Mouse (Mus musculus): ENCODE results near the gene Fam171a1. TPM values are rescaled to one million over a fixed set of nuclear protein-coding genes. Genes with fewer than 3 reads are reported as not detected.

The Fam171a1 gene
- total and polyA plus RNA-seq, 2 experiments from 2014 or later, result 32.1 to 53.5 TPM

DNA sequence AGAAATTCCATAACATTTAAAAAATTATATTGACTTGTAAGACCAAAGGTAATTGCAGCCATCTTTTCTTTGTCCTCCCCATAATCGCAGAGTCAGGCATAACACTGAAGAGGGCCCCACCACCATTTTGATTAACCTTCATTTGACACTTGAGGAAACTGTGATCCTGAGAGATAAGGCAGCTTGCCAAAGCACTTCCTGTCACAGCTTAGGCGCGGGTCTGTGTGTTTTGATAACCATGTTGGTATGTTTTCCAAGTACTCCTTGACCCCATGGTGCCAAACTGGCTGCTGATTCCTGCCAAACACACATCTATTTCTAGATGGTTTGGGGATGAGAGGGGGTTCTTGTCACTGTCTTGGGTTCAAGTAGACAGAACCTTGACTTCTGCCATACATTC is 11.7 kb upstream of the Fam171a1 start:
- no peaks in the 10 kb centered on the region for H3K4me1 ChIP-seq (ENCODE audit: insufficient read depth)
- ATAC-seq (no peak), DNase-seq (no peak)
- no peak overlapping the region for H3K9ac ChIP-seq
- no peaks in the 10 kb centered on the region for H3K36me3 ChIP-seq (ENCODE audit: insufficient read depth)
- H3K27me3 ChIP-seq (ENCODE audit: insufficient read depth, low read length), result no peaks in the 10 kb centered on the region
- no peak overlapping the region for H3K4me2 ChIP-seq (ENCODE audit: low read depth)
- no peaks in the 10 kb centered on the region for H3K9me3 ChIP-seq (ENCODE audit: low read length)
- 84% methylated on average over 3 of the region's 3 CpGs for WGBS
- no peak overlapping the region for H3K27ac ChIP-seq (ENCODE audit: low read depth, low read length)
- no peak for TF ChIP-seq CTCF (IDR thresholded peaks at IDR 0.05; ENCODE audit: low read depth)
- H3K4me3 ChIP-seq (ENCODE audit: low read depth, low read length), result no peak overlapping the region

DNA sequence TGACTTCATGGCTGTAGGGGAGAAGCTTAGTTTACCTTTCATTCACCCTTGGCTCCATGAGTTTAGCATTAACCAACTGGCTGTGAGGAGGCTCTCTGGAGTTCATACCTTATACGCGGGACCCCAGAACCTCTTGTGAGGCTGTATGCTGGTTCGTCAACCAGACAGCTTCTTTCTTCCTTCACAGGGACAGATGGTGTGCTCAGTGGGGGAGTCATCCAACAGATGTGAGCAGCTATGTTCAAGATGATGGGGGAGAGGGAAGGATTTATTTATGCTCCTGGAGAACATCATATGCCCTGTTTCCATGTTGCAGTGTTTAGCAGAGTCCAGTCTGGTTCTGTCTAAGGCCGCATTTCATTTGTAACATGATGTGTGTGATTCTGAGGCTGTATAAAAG is 6.6 kb upstream of the Fam171a1 start:
- H3K4me3 ChIP-seq (ENCODE audit: low read depth, low read length), result no peak overlapping the region
- H3K4me2 ChIP-seq (ENCODE audit: low read depth), result no peak overlapping the region
- H3K36me3 ChIP-seq (ENCODE audit: insufficient read depth), result no peaks in the 10 kb centered on the region
- H3K27me3 ChIP-seq (ENCODE audit: insufficient read depth, low read length), result no peaks in the 10 kb centered on the region
- H3K4me1 ChIP-seq (ENCODE audit: insufficient read depth), result no peaks in the 10 kb centered on the region
- 80% methylated on average over 4 of the region's 4 CpGs for WGBS
- no peak for ATAC-seq
- TF ChIP-seq CTCF (IDR thresholded peaks at IDR 0.05; ENCODE audit: low read depth), result no peak
- no peak for DNase-seq
- no peak overlapping the region for H3K9ac ChIP-seq
- H3K27ac ChIP-seq (ENCODE audit: low read depth, low read length), result no peak overlapping the region
- no peaks in the 10 kb centered on the region for H3K9me3 ChIP-seq (ENCODE audit: low read length)

DNA sequence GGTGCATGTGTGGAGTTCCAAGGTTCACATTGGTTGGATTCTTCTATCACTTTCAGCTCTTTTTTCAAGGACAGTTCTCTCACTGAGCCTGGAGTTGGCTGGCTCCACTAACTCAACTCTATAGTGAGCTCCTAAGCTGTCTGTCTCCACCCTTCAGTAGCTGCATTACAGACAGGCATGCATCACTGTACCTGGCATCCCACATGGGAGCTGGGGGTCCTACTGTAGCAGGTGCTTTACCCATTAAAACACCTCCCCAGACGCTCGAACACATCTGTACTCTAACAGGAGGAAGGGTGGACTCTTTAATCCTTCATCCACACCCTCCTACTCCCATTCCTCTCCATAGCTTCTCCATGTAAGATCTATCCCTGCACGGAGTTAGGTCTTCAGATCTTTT is 5.6 kb upstream of the Fam171a1 start:
- Histone ChIP-seq H3K9ac (no peak overlapping the region), H3K4me1 (ENCODE audit: insufficient read depth) (no peaks in the 10 kb centered on the region), H3K27me3 (ENCODE audit: insufficient read depth, low read length) (no peaks in the 10 kb centered on the region), H3K36me3 (ENCODE audit: insufficient read depth) (no peaks in the 10 kb centered on the region), H3K4me3 (ENCODE audit: low read depth, low read length) (no peak overlapping the region), H3K27ac (ENCODE audit: low read depth, low read length) (no peak overlapping the region), H3K9me3 (ENCODE audit: low read length) (no peaks in the 10 kb centered on the region), H3K4me2 (ENCODE audit: low read depth) (no peak overlapping the region)
- WGBS, result 93% methylated on average over 3 of the region's 3 CpGs
- no peak for ATAC-seq
- DNase-seq, result no peak
- no peak for TF ChIP-seq CTCF (IDR thresholded peaks at IDR 0.05; ENCODE audit: low read depth)

DNA sequence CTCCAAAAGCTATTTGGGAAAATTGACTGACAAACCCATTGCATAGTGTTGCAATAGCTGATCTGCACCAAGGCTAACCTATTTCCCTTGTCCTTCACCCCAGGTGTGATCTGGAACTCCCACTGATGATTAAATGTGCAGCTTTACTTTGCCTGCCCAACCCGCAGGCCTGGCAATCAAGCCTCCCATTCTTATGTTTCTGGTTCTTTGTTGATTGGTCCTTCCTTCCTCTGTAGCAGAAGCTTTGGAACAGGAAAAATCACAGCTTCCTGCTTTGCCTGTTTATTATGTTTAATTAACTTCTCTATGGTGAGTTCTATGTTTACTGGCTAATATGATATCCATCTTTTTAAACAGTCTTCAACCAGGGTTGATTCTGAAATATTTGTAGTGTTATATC is 5.2 kb upstream of the Fam171a1 start:
- Histone ChIP-seq H3K4me3 (ENCODE audit: low read depth, low read length) (no peak overlapping the region), H3K4me2 (ENCODE audit: low read depth) (no peak overlapping the region), H3K27me3 (ENCODE audit: insufficient read depth, low read length) (no peaks in the 10 kb centered on the region), H3K36me3 (ENCODE audit: insufficient read depth) (no peaks in the 10 kb centered on the region), H3K27ac (ENCODE audit: low read depth, low read length) (no peak overlapping the region), H3K9me3 (ENCODE audit: low read length) (no peaks in the 10 kb centered on the region), H3K9ac (no peak overlapping the region), H3K4me1 (ENCODE audit: insufficient read depth) (no peaks in the 10 kb centered on the region)
- 88% methylated on average over 1 of the region's 1 CpGs for WGBS
- DNase-seq (no peak), ATAC-seq (no peak)
- no peak for TF ChIP-seq CTCF (IDR thresholded peaks at IDR 0.05; ENCODE audit: low read depth)

DNA sequence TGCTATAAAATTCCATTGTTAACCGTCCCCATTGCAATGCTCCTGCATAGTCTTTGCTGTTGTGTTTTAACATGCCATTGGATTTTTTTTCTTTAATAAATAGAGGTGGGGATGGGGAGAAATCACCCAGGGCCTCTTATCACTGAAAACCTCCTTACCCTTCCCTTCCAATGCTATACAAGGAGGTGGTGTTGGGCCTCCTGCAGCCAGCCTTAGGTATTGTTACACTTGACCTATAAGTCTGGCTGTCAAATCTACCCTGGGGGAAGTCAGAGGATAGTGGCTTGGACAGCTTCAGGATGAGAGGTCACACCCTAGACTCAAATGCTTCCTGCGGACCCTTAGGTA is 3.8 kb downstream of the Fam171a1 start:
- peak overlapping the region; percentile 90 for H3K27ac ChIP-seq (ENCODE audit: low read depth, low read length)
- ATAC-seq, result peak; percentile 55; the same call in 1 of the 2 replicates
- H3K9ac ChIP-seq, result peak overlapping the region; percentile 90
- 38% methylated on average over 2 of the region's 2 CpGs for WGBS
- no peak for TF ChIP-seq CTCF (IDR thresholded peaks at IDR 0.05; ENCODE audit: low read depth)
- no peak for DNase-seq
- H3K36me3 ChIP-seq (ENCODE audit: insufficient read depth), result no peaks in the 10 kb centered on the region
- peak overlapping the region; percentile 89 for H3K4me3 ChIP-seq (ENCODE audit: low read depth, low read length)
- no peaks in the 10 kb centered on the region for H3K27me3 ChIP-seq (ENCODE audit: insufficient read depth, low read length)
- peaks cover 7% of the 10 kb centered on the region for H3K4me1 ChIP-seq (ENCODE audit: insufficient read depth)
- peak overlapping the region; percentile 64 for H3K4me2 ChIP-seq (ENCODE audit: low read depth)
- H3K9me3 ChIP-seq (ENCODE audit: low read length), result no peaks in the 10 kb centered on the region

DNA sequence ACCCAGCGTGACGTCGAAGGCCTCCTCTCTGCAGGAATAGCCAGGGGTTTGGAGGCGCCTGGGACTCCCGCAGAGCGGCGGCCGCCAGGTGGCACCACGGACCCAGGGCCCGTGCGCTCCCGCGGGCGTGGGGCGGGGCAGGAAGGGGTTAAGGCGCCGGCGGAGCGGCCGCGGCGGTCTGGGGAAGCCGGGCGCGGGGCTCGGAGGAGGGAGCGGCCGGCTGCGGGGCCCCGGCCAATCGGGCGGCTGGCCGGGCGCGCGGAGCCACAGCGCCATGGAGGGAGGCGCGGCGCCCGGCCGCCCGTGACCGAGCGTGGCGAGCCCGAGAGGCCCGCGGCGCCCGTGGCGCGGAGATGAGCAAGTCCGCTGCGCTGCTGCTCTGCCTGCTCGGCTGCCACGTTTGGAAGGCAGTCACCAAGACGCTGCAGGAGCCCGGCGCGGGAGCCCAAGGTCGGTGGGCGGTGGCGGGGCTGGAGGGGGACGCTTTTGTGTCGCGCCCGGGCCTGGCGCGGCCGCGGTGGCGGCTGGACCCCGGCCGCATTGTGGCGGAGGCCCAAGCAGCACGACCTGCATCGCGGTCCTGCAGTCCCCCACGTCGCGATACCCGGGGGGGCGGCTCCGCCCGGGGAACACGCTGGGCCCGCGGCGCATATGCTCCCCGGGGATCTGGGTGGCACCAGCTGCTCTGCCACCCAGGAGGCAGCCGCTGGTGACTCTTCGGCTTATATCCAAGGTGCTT is 4.3 kb downstream of the Fam171a1 start:
- WGBS, result under 1% methylated on average over 79 of the region's 93 CpGs
- H3K27me3 ChIP-seq (ENCODE audit: insufficient read depth, low read length), result no peaks in the 10 kb centered on the region
- peak; percentile 91 for DNase-seq

DNA sequence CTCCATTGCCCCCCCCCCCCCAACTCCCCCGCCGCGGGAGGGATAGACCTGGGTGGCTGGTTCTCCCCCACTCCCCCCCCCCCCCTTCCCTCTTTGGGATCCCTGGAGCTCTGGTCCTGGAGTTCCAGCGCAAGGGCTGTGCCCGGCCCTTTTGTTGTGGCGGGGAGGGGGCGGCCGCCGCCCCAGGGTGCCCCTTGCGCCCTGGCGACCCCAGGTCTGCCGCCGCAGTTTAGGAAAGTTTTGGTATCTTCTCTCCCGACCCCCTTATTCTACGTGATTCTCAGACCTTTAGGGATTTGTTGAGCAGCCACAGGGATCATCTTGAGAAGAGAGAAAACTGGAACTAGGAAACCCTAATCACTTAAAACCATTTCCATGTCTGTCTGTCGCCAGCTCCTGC is 4.9 kb downstream of the Fam171a1 start:
- H3K27me3 ChIP-seq (ENCODE audit: insufficient read depth, low read length), result no peaks in the 10 kb centered on the region
- ATAC-seq, result peak; percentile 3
- under 1% methylated on average over 13 of the region's 16 CpGs for WGBS
- DNase-seq, result peak; percentile 33
- H3K4me3 ChIP-seq (ENCODE audit: low read depth, low read length), result peak overlapping the region; percentile 89
- peak overlapping the region; percentile 90 for H3K27ac ChIP-seq (ENCODE audit: low read depth, low read length)
- H3K36me3 ChIP-seq (ENCODE audit: insufficient read depth), result no peaks in the 10 kb centered on the region
- peaks cover 7% of the 10 kb centered on the region for H3K4me1 ChIP-seq (ENCODE audit: insufficient read depth)
- TF ChIP-seq CTCF (IDR thresholded peaks at IDR 0.05; ENCODE audit: low read depth), result no peak
- H3K4me2 ChIP-seq (ENCODE audit: low read depth), result peak overlapping the region; percentile 64
- H3K9me3 ChIP-seq (ENCODE audit: low read length), result no peaks in the 10 kb centered on the region
- H3K9ac ChIP-seq, result peak overlapping the region; percentile 90

More for the DNA sequence above, 4.3 kb downstream of the Fam171a1 start:
- H3K9ac ChIP-seq, result peak overlapping the region; percentile 90
- TF ChIP-seq CTCF (IDR thresholded peaks at IDR 0.05; ENCODE audit: low read depth), result peak; percentile 87
- H3K27ac ChIP-seq (ENCODE audit: low read depth, low read length), result peak overlapping the region; percentile 90
- ATAC-seq, result peak; percentile 95
- H3K4me2 ChIP-seq (ENCODE audit: low read depth), result peak overlapping the region; percentile 64
- H3K9me3 ChIP-seq (ENCODE audit: low read length), result no peaks in the 10 kb centered on the region
- H3K4me3 ChIP-seq (ENCODE audit: low read depth, low read length), result peak overlapping the region; percentile 89
- H3K4me1 ChIP-seq (ENCODE audit: insufficient read depth), result peaks cover 7% of the 10 kb centered on the region
- H3K36me3 ChIP-seq (ENCODE audit: insufficient read depth), result no peaks in the 10 kb centered on the region

Measured in forebrain, postnatal 0 days (tissue).